Mouse (Mus musculus) CD4-positive, CD25-positive, alpha-beta regulatory T cell, adult 9 weeks (primary cell): Measurements from ENCODE around the gene Olfr713. TPM values are rescaled to one million over a fixed set of nuclear protein-coding genes. Genes with fewer than 3 reads are reported as not detected.

ENCODE experiments used
- polyA plus RNA-seq: library from polyadenylated mRNA; unstranded; fragments of 100-300 nt; shearing (Covaris generic); gene quantifications from one replicate; pipeline ENCODE4 v1.2.1, GENCODE M21; 2017

The Olfr713 gene
- not detected for polyA plus RNA-seq

GRCm38 (mm10) chr7:107030874-107031273 is at the start of gene Olfr713:
Gene Olfr713, plus strand, starts transcription at chr7:107031174.

GRCm38 (mm10) chr7:107005972-107006371 is 25.0 kb upstream of the Olfr713 start, which contains the start of gene Olfr2:
Gene Olfr2, minus strand, starts transcription at chr7:107006072.

DNA sequence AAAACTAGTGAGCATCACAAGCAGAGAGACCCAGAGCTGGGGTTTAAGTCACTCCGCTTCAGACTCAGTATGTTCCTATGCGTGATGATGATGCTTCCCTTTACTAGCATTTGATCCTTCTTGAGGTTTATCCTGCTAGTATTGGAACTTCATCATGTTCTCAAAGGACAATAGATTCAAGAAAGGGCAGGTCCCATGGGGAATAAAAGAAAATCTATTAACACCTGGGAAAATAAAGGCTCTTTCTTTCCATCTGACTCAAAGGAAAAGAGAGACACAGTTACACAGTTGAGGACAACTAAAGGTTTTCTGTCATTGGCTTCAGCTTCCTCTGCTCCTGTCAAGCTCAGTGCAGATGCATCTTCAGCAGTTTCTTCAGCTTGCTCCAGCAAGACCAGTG is 39.7 kb downstream of the Olfr713 start, which contains the start of gene Olfr714:
TSS of gene Olfr714 (plus strand) at position 301 of the 400 bp plus-strand sequence.

Other genes with a start within 250 kb of the Olfr713 start
- not detected for gene Olfr699, start 238.0 kb upstream of the Olfr713 start, polyA plus RNA-seq
- not detected for gene Olfr700, start 222.3 kb upstream of the Olfr713 start, polyA plus RNA-seq
- not detected for gene Olfr701, start 217.0 kb upstream of the Olfr713 start, polyA plus RNA-seq
- not detected for gene Olfr702, start 197.3 kb upstream of the Olfr713 start, polyA plus RNA-seq
- gene Olfr703, start 187.8 kb upstream of the Olfr713 start, polyA plus RNA-seq = not detected
- not detected for gene Olfr704, start 168.0 kb upstream of the Olfr713 start, polyA plus RNA-seq
- not detected for gene Olfr705, start 154.3 kb upstream of the Olfr713 start, polyA plus RNA-seq
- not detected for gene Olfr706, start 143.0 kb upstream of the Olfr713 start, polyA plus RNA-seq
- gene Olfr707, start 129.9 kb upstream of the Olfr713 start, polyA plus RNA-seq = not detected
- gene Olfr1532-ps1, start 123.2 kb upstream of the Olfr713 start, polyA plus RNA-seq = not detected
- not detected for gene Olfr709-ps1, start 99.0 kb upstream of the Olfr713 start, polyA plus RNA-seq
- gene Olfr710, start 82.9 kb upstream of the Olfr713 start, polyA plus RNA-seq = not detected
- not detected for gene Olfr6, start 67.2 kb upstream of the Olfr713 start, polyA plus RNA-seq
- gene Olfr711, start 55.7 kb upstream of the Olfr713 start, polyA plus RNA-seq = not detected
- gene Olfr2, start 25.1 kb upstream of the Olfr713 start, polyA plus RNA-seq = not detected
- gene Olfr714, start 39.8 kb downstream of the Olfr713 start, polyA plus RNA-seq = not detected
- not detected for gene Olfr17, start 62.0 kb downstream of the Olfr713 start, polyA plus RNA-seq
- not detected for gene Olfr715b, start 79.2 kb downstream of the Olfr713 start, polyA plus RNA-seq
- gene Olfr715, start 99.9 kb downstream of the Olfr713 start, polyA plus RNA-seq = not detected
- not detected for gene Olfr716, start 107.2 kb downstream of the Olfr713 start, polyA plus RNA-seq
- not detected for gene Nlrp14, start 135.8 kb downstream of the Olfr713 start, polyA plus RNA-seq
- gene Rbmxl2, start 178.3 kb downstream of the Olfr713 start, polyA plus RNA-seq = not detected